Mouse (Mus musculus): ENCODE results near the gene Cpeb4.
A peak's percentile ranks its signal among the peaks of the same experiment; 100 is the strongest.

Cpeb4 gene

GRCm38 (mm10) chr11:31896905-31897304, 24.9 kb downstream of the Cpeb4 start:
- no peak for DNase-seq (ENCODE audit: low read depth, low spot score)

DNA sequence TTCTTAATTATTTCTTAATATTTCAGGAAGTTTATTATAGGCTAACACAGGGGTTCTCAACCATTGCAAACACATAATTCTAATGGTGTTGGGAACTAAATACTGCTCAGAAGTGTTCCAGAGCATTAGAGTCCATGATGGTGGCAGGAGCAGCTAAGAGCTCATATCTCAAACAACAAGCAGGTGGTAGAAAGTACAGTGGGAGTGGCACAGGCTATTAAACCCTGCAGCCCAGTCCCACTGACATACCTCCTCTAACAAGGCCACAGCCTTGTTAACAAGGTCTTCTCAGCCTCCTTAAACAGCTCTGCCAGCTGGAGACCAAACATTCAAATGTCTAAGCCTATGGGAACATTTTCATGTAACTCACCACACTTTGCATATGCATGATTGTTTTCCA, 27.2 kb downstream of the Cpeb4 start:
- no peak for DNase-seq (ENCODE audit: low read depth, low spot score)

DNA sequence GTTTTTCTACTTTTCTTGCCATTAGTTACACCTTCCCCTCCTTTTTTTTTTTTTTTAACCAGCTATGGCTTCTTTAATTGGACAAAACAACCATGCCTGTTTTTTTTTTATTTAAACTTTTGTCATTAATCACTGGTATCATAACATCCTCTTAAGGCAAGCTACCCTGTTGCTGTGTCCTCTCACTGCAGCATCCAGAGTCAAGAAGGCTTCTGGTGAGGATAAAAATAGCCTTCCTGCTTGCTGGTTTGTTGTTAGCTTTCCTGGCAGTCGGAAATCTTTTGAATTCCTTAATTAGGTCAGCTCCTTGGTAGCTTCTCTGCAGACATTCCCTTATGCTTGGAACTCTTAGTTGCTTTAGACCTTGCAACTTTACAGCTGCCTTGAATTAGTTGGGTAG, 28.7 kb downstream of the Cpeb4 start:
- DNase-seq (ENCODE audit: low read depth, low spot score), result peak; percentile 15

GRCm38 (mm10) chr11:31902251-31903001, 30.4 kb downstream of the Cpeb4 start:
- no peak for DNase-seq (ENCODE audit: low read depth, low spot score)

GRCm38 (mm10) chr11:31906499-31906898, 34.5 kb downstream of the Cpeb4 start:
- no peak for DNase-seq (ENCODE audit: low read depth, low spot score)

- no peak for DNase-seq (ENCODE audit: low read depth, low spot score)
Observed at GRCm38 (mm10) chr11:31907650-31908049, 35.6 kb downstream of the Cpeb4 start.

- no peak for DNase-seq (ENCODE audit: low read depth, low spot score)
Observed at GRCm38 (mm10) chr11:31912958-31913357, 40.9 kb downstream of the Cpeb4 start.

- DNase-seq (ENCODE audit: low read depth, low spot score), result no peak
Observed at GRCm38 (mm10) chr11:31917769-31918168, 45.8 kb downstream of the Cpeb4 start.

- DNase-seq (ENCODE audit: low read depth, low spot score), result no peak
Observed at GRCm38 (mm10) chr11:31930051-31930450, 58.0 kb downstream of the Cpeb4 start.

DNA sequence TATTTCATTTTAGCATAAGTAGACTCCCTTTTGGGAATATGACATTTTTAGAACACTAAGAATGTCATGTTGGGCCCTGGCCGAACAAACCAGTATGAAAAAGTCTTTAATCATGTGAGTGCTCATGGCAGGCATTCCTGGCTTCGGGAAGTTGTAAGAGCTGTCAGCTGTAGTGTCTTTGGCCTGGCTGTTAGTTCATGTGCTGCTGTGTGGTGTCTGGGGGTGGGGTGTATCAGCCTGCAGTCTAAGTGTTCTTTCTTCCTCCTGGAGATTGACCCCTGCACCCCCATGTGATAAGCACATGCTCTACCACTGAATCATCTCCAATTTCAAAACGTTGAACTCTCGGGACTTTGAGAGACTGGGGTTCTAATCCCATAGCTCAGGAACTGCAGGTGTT, 63.6 kb downstream of the Cpeb4 start:
- DNase-seq (ENCODE audit: low read depth, low spot score), result no peak

DNA sequence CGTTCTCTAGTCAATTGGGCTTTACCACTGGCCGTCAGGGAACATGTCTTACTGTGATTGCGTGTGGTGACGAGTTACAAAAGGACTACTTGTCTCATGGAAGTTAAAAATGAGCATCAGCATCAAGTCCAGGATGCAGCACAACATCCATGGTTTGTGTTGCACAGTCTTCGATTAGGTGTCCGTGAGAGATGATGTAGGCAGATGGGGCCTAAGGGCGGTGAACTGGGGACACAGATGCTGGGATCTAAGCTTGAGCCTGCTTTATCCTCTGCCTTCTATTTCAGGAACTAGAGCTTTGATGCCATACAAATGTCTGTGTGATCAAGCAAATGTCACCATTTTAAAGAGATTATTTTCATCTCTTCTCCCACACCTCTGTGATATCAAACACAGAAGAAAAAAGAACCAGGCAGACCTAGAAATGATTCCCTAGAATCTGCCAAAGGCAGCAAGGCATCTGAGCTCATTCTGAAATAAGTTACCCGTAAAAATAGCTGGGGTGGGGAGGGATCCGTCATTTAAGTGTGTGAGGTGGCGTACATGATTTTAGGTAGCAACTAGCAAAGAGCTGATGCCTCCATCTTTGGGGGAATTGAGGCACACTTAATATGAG, 65.0 kb downstream of the Cpeb4 start:
- DNase-seq (ENCODE audit: low read depth, low spot score), result peak; percentile 67

DNA sequence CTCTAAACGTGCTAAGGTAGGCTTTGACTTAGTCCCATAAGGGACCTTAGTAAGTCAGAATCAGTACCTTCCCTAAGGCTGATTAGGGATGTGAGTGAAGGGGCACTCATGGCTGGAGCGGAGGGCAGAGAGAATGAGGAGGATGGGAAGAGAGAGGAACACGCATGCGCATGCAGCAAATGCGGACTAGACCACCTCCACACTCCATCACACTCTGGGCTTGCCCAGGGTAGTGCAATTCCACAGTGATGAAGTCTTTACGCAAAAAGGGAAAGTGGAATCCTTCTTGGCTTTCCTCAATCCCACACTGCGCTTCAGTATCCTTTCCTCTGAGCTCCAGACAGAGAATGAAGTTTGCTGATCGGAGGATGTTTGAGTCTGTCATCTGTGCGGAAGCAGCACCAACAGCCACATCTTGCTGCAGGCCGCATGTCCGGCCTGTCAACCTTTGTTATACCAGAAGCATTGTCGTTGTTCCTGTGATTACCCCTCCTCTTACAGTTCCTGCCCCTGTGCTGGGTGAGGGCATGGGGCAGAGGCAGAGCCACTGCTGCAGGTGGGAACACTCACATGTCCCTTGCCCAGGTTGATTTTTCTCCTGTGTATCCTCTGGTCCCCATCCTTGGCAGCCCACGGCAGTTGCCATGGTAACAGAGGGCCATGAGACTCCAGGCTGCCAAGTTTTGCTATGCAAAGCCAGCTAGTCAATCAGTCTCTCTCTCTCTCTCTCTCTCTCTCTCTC, 69.1 kb downstream of the Cpeb4 start:
- DNase-seq (ENCODE audit: low read depth, low spot score), result peak; percentile 79

DNA sequence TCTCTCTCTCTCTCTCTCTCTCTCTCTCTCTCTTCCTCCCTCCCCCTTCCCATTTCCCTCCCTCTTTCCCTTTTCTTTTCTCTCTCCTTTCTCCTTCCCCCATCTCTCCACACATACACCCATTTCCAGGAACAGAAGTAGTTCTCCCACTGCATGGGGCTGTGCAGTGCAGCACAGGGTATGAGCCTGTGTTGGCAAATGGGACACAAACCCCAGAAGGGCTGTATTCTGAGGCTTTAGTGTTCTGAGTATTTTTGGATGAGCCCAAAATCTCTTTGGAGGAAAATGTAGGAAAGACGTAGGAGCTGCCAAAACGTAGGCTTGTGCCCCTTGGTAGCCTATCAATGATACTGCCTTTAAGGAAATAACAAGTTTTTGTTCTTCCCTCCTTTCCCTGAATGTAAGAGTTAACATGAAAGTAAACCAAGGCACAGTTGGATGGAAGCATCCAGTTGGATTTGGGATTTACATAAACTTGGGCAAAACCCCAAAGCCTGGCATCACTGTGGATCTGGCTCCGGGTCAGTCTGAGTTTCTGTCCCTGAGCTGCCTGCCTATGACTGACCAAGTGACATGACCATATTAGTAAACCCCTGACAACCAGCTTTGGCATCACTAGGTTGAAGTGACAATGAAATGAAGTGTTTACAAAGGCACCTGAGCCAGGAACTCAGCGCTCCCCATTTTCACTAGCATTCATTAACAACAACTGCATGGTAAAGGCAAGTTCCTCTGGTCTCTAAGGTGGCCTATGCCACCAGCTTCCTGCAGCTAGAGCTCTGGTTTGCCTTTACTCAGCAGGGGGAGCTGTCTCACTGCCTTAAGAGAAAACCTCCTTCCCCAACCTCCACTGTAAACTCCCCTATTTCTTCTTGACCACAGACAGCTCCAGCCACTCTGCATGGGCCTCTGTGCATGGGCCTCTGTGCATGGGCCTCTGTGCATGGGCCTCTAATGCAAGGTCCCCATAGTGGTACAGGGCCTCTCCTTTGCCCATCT, 69.9 kb downstream of the Cpeb4 start:
- peak; percentile 41 for DNase-seq (ENCODE audit: low read depth, low spot score)

DNA sequence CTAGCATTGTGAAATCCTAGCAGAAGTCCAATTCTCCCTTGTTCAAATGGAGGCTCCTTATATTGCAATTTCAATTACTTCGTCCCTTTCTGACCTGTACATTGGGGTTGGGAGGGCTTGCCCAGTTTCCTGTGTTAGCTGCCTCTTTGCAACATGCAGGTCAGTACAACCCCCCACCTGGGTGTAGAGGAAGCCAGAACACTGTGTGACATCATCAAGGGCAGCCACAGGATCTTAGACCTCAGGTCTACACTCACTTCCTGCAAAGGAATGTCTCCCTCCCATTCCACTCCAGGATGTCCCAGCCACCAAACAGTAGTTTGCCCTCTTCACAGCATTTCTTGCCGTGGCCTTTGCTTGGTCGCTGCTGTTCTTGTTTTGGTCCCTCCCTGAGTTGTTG, 73.5 kb downstream of the Cpeb4 start:
- DNase-seq (ENCODE audit: low read depth, low spot score), result no peak

GRCm38 (mm10) chr11:31948462-31949330, 76.7 kb downstream of the Cpeb4 start:
- DNase-seq (ENCODE audit: low read depth, low spot score), result peak; percentile 50

GRCm38 (mm10) chr11:31949331-31949785, 77.3 kb downstream of the Cpeb4 start:
- DNase-seq (ENCODE audit: low read depth, low spot score), result peak; percentile 84

DNA sequence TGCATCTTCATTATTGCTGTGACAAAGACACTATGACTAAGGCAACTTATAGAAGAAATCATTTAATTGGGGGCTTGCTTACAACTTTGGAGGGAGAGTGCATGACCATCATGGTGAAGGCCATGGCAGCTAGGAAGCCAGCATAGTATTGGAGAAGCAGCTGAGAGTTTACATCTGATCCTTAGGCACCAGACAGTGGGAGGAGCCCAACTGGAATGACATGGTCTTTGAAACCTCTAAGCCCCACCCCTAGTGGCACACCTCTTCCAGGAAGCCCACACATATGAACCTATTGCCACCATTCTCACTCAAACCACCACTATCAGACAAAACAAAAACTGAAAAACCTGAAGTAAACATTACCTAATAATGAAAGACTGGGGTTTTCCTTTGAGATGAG, 88.1 kb downstream of the Cpeb4 start:
- DNase-seq (ENCODE audit: low read depth, low spot score), result no peak

DNA sequence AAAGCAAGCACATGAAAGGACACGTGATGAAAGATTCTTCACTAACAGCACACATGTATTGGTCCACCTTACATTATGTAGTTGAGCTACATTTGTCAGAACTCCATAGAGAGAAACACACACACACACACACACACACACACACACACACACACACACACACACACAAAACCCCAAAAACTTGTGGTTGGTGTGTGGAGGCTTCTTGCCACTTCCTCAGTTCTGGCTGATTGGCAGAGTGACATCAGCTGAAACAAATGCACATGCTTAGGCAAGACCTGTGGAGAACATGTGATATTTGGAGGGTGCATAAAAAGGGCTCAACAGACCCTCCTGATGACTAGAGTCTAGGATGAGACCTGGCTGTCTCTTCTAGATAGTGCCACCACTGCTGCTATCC, 92.0 kb downstream of the Cpeb4 start:
- DNase-seq (ENCODE audit: low read depth, low spot score), result no peak

GRCm38 (mm10) chr11:31965256-31966134, 93.5 kb downstream of the Cpeb4 start, which contains the start of gene 4930524B15Rik:
4930524B15Rik (plus strand) TSS chr11:31965592.
- no peak for DNase-seq (ENCODE audit: low read depth, low spot score)

Measured in telencephalon, adult 2 months (tissue).